Mouse (Mus musculus) large intestine, adult 2 months (tissue): ENCODE data around the gene Cxcl13. TPM values are rescaled to one million over a fixed set of nuclear protein-coding genes. Genes with fewer than 3 reads are reported as not detected.
"Not testable (repeated sequence)": the region's sequence is repeated elsewhere in the genome, so short reads cannot be mapped to it uniquely, and the experiment has no call there.

Source experiments
- DNase-seq: peaks from one replicate; pipeline ENCODE4 v3.0.0-alpha.2; 2012; ENCODE audit warnings: low read depth, low spot score
- WGBS: fragments of 180-500 bp; shearing (Covaris S2); methylation state at CpG from one replicate; pipeline ENCODE4 v1.1.7; 2018; 5-methylcytosine and 5-hydroxymethylcytosine counted together
- polyA plus RNA-seq: library from polyadenylated mRNA; depleted of rRNA; stranded (reverse); fragments of >200 nt; gene quantifications from 2 replicates; pipeline ENCODE4 v1.2.3, GENCODE M21; 2012; rRNA removed

The Cxcl13 gene
- polyA plus RNA-seq, result 3.9 and 7.1 TPM in 2 replicates

DNA sequence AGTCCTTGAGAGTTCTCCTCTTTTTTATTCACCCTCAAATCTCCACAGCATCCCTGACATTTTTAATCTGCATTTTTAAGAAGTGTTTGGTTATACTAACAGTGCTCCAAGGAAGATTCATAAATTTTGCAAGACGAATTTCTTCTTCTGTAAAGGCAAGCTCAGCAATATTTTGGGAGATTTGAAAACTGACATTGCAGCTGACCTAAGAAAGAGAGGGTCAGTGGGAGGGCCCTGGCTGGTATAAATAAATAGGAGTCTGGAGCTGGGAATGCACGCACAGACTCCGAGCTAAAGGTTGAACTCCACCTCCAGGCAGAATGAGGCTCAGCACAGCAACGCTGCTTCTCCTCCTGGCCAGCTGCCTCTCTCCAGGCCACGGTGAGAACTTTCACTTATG, at the start of gene Cxcl13:
Gene Cxcl13, plus strand, starts transcription at position 301 of the 400 bp plus-strand sequence.
- 21% methylated on average over 5 of the region's 5 CpGs for WGBS
- DNase-seq, result no peak

DNA sequence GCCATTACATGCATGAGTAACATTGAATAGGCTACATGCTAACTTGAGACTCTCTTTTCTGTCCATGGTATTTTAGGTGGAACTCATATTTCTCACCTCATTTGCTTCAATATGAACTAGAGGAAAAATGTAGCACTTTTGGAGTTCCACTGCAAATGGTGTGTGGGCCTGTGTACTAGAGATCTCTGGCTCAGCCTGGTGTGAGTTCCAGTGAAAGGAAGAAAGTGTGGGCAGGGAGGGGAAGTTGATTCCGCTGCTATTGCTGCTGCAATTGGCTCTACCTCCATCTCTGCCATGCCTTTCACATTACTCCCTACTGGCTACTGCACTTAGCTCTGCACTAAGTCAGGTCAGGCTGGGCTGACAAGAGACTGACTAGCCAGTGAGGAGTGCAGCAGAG, 45.7 kb upstream of the Cxcl13 start:
- 81% methylated on average over 1 of the region's 1 CpGs for WGBS
- no peak for DNase-seq

DNA sequence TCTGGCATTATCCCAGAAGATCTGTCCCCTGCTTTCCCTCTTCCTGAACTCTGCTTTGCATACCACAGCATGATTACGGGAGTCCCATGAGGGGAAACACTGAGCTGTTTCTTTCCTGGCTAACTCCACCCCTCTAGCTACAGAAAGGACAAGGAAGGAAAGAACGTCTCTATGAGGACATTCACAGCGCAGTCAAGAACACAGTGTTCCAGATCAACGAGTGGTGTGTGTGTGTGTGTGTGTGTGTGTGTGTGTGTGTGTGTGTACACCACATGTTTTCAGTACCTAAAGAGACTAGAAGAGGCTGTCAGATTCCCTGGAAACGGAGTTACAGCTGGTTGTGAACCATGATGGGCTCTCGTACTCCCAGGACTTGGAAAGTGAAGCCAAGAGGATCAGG, 38.3 kb upstream of the Cxcl13 start:
- DNase-seq, result no peak
- WGBS, result 70% methylated on average over 6 of the region's 6 CpGs

DNA sequence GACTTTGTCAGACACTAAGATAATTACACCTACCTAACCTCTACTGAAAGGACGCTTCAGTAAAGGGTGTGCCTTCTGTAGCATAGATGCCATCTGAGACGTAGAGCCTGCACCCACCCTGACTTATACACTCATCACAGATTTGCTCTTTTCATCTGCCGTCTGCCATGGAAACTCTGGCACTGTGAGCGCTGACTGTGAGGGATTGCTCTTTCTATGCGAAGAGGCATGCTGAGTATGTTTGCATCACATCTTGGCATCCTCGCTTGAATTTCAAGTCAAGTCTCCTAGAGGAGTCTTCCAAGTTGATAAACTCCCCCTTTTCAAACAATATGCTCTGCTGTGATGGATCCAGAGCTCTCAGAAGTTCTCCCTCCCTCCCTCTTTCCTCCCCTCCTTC, 32.7 kb upstream of the Cxcl13 start:
- WGBS, result 74% methylated on average over 6 of the region's 6 CpGs
- no peak for DNase-seq

DNA sequence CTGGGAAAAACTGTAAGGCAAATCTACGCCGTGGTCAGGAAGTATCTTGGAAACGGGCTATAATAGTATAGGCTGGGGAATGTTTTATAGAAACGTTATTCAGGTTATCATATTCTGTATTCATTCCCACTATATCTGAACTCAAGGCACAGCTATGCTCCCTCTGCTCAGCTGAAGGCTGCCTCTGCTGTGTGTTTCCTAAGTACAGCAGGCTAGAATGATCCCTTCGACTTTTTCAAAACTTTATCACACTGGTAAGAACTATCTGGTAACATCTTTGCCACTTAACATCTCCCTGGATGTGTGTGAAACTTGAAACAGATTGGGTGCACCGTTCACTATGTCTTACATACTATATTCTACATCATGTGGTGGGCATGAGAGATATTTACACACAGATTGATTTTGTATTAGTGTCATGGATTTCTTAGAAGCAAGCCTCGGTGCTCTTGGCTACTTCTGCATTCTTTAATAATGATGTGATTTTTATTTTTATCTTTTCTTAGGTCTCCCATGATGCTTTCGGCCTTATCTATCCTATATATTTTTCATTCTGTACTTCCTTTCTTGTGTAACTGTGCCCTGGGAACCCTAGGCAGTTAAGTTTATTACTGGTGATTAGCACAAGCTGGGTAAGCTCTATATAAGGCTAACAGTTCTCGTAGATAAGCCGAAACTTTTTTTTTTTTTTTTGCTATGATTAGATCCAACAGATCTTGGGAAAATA, 31.4 kb upstream of the Cxcl13 start:
- WGBS, result 69% methylated on average over 10 of the region's 10 CpGs
- DNase-seq, result no peak

DNA sequence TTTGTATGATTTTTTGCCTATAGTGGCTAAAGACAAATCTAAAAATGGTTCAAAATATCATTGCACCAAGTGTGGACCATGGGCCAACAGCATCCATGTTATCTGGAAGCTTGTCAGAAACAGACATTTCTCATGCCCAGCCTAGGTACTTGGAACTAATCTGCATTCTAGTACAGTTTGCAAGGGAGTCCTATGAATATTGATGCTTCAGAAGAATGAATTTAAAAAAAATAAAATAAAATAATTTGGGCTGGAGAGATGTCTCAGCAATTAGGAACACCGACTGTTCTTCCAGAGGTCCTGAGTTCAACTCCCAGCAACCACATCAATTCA, 30.9 kb upstream of the Cxcl13 start:
- no peak for DNase-seq
- WGBS, result 90% methylated on average over 1 of the region's 1 CpGs

DNA sequence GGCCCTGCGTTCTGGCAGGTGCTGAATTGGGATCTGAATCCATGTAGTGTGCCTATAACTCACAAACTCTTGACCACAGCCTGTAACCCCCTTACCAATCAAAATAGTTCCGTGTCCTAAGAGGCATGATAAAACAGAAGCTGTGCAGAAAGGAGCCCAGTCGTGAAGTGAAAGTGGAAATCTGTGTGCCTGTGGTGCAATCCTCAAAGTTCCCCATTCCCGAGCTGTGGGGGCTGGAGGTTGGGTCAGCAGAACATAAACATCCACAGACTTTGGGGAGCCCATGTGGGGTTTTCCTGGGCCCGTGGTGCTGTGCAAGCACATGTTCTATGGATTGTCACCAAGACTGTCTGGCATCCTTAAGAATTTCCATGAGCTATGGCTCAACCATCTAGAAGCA, 21.7 kb upstream of the Cxcl13 start:
- WGBS, result 76% methylated on average over 5 of the region's 5 CpGs
- no peak for DNase-seq

DNA sequence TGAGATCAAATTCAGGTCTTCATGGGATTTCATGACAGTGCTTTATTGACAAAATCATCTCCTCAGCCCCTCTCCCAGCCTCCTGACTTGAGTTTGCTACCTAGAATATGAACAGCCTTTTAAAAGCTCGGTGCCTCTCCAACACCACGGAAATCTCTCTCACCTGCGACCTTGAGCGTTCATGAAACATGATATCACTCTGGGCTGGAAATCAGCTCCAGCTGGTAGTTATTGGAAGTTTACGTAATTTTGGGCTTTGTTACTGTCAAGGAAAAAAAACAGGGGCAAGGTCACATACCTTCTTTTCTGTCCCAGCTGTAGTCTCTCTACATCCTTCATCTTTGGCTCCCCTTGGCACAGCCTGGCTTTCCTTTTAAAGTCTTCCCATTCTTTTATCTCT, 20.7 kb upstream of the Cxcl13 start:
- WGBS, result 60% methylated on average over 5 of the region's 5 CpGs
- DNase-seq, result no peak

DNA sequence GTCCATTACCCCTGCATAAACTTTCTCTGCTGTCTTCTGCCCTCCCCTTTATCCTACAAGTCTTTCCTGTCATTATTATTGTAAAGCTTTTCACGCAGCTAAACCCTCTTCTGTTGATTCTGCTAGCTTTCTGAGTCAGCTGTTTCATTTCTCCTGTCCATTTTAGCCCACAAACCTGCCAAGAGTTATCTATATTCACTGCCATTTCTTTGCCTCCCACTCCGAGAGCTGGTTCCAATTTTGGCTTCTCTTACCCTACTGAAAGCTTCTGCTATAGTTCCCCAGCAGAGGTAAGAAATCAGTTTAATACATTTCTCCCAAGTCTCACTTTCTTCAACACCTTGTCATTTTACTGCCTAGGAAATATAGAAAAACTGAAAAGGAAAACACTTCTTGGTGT, 19.6 kb upstream of the Cxcl13 start:
- DNase-seq, result no peak
- WGBS, result 45% methylated on average over 2 of the region's 2 CpGs

DNA sequence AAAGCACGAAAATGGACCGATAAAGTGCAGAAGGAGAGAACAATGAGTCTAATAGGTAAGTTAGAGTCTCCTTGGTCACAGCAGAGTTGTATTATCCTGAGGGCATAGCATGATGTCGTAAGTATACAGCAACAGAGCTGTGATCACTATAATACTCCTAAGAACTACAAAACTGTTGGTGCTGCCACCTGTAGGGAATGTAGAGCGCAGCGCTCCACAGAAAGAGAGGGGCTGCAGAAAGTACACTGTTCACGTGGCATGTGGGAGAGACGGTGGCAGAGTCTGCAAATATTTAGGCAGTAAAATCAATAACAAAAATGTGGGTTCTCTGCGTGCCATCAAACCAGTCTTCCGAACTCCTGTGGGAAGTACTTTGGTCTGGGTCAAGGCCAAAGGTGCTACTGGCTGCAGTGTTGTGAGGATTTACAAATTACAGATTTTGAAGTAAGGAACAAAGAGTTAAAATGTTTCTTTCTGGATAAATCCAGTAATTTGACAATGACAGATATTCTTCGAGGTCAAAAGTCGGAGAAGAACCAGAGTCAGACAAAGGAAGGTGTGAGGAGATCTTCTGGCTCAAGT, 18.6 kb upstream of the Cxcl13 start:
- WGBS, result 60% methylated on average over 11 of the region's 11 CpGs
- DNase-seq, result no peak

DNA sequence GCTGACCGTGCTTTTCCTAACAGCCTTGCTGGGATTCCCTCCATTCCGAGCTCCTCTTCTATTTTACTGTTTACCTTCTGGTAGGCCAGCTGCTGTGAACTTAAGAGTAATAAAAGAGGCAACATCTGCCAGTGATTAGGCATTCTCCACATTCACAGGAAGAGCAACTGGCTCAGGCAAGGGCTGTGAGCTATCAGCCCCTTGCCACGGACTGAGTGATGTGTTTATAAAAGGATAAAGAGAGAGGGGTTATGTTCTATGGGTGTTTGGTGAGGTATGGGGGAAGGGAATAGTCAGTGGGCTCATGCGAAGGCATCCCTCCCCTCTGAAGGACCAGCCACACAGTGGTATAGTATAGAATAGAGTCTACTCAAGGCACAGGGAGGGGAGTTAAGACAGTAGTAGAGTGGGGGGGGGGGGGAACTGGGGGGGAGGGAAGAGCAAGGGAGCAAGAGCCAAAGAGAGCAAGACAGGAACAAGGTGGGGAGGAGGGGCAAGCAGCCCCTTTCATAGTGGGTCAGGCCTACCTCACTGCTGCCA, 16.0 kb upstream of the Cxcl13 start:
- WGBS, result 24% methylated on average over 4 of the region's 4 CpGs
- no peak for DNase-seq

DNA sequence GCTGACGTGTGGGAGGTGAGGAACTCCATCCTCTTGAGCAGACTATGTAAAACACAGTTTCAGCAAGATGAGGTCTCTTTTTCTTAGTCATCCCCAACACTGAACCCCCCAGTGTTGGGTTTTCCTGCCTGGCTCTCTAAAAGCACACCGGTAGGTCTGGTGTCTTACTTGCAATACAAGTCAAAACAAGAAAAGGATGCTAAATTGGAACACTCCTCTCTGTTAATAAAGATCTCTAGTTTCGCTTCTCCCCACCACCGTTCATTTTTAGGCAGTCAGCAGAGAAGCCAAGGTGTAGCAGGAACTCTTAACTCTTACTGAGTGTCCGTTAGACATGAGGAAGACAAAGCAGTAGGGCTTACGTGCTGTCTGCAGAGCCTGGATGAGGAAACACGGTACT, 15.2 kb upstream of the Cxcl13 start:
- 87% methylated on average over 7 of the region's 7 CpGs for WGBS
- no peak for DNase-seq

DNA sequence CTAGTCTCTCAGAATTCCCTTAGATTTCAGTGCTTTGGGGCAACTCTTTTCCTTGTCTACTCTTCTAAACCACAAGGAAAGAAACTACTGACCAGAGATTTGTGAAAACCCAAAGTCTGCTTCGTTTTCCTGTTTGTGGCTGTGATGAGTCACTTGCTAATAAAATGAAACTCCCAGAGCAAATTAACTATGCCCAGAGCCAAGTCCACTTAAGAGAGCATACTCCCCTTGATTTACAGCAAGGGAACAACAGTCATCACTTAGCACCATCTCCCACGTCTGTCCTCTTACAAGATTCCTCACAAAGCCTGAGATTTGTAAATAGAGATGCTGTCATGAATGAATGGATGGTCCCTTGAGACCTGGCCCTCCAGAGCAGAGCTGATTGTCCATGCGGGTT, 11.6 kb upstream of the Cxcl13 start:
- DNase-seq, result no peak
- WGBS, result 21% methylated on average over 3 of the region's 3 CpGs

DNA sequence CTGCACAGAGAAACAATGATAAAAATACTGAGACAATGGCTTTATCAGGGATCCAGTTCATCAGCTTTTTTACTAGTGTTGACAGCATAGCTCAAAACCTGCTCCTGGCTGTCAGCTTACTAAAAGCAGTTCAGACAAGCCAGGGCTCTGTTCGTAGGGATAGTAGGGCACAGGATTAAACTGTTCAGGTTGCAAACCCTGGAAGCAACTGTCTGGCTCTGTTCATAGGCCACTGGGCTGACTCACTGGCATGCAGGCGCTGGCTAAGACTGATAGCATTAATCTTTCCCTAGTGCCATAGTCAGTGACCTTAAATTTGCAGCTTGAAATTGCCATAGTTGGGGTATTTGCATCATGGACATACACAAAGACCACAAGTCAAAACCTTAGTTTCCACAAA, 10.4 kb upstream of the Cxcl13 start:
- DNase-seq, result no peak
- 71% methylated on average over 2 of the region's 2 CpGs for WGBS

DNA sequence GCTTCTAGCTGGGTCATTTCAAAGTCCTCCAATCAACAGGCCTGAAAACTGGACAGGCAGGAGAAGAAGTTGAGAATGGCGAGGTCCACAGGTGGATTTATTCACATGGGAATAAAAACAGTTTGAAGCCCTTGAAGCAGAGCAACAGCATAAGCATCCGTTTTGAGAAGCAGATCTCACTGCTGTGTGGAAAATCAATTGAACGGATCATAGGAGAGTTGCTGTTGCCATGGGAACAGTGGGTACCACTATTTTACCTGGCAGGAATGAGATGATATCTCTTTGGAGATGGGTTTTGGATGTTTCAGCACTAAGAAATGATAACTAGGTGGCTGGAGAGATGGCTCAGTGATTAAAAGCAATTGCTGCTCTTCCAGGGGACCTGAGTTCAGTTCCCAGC, 8.1 kb upstream of the Cxcl13 start:
- no peak for DNase-seq
- 81% methylated on average over 3 of the region's 3 CpGs for WGBS

DNA sequence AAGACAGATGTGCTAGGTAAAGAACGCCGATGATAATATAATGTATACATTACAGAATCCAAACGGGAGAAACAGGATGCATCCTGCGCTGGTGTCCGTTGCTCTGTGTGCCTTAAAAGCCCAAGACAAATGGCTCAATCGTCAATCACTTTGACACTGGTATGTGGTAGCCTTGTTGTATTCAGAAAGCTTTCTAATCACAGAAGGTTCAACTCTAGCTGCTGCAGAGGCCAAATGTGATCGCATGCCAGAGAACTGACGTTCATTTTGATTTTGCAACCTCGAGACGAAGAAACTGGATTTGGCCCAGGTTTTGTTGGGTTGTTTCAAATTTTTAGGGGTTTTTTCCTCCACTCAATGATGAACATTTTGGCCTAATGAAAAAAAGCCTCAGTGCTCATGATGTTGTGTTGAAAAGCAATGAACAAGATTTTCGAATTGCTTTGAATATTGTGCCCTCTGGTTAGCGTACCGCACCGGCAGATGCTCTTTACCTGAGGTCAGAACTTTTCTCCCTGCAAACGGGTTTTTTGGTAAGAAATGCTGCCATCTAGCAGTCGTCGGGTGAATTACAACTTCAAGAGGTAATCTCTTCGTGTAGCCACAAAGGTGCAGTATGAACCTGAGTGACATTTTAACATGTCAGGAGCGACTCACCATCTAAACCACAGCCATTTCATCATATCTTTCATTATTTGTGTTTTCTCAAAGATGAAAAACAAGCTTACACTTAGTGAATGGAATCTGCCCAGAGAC, 6.6 kb upstream of the Cxcl13 start:
- peak; percentile 44 for DNase-seq
- 23% methylated on average over 19 of the region's 19 CpGs for WGBS

DNA sequence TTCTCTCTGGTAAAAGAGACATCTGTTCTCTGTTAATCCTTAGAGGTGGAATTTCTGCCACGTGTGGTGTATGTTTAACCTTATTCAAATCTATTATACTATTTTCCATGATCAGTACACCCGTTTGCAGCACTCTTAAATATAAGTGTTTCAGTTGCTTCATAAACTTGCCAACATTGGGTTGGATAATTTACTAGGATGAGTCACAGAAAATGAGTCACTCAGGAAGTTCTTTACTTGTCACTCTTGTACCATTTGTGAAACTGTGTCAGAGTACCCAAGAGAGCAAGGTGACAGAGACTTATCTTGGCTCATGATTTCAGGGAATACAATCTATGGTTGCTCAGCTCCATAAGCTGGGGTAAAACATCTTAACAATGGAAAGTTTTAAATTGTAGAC, 8.2 kb downstream of the Cxcl13 start:
- WGBS, result 9% methylated on average over 2 of the region's 2 CpGs
- no peak for DNase-seq

DNA sequence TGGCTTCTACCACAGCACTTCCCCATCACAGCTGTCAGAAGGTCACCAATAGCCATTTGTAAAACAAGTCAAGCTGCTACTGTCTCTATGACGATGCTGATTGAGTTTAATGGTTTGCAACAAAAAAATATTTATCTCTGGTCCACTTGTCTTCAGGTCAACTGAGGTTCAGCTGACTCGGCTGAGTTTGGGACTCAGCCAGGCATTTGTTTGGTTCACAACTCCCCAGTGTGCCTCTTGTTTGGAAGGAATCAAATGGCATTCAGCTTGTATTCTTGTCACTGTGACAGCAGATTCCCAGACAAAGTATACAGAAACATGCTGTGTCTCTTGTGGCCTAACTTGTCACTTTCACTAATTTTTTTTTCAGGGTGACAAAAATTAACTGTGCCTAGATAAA, 9.9 kb downstream of the Cxcl13 start:
- DNase-seq, result no peak
- 58% methylated on average over 2 of the region's 2 CpGs for whole genome bisulfite sequencing

DNA sequence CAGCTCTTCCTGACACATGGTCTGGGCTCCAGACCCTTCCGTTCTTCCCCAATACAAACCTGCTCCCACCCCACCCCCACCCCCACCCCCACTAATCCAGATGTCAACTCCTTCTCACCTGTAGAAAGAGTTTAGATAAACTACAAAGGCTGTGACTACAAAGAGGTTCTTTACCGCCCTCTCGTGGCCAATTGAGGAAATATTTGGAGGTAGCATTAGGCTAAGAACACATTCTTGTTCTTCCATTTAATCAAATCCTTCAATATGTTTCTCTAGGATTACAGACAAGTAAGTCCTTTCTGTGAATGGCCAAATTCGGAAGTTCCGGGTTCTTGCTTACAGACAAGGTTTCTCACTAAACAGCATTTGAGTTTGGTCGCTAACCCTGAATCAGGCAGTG, 14.1 kb downstream of the Cxcl13 start:
- WGBS, result 39% methylated on average over 6 of the region's 6 CpGs
- peak; percentile 40 for DNase-seq

DNA sequence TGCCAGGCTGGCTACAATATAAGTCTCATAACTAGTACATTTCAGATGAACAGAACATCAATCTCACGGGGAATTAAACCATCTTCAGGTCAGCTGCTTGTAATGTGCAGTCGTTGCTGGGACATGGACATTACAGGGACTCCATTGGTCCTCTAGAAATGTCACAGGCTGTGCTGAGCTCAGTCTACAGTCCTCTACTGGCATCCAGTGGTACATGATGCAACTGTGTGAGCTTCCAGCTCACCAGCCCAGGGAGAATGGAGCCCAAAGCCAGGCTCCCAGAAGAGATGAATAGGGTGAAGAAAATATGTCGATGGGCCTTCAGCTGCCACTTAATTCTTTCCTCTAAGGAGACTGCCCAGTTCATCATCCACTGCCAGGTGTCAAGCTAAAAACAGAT, 15.5 kb downstream of the Cxcl13 start:
- WGBS, result 81% methylated on average over 3 of the region's 3 CpGs
- no peak for DNase-seq

DNA sequence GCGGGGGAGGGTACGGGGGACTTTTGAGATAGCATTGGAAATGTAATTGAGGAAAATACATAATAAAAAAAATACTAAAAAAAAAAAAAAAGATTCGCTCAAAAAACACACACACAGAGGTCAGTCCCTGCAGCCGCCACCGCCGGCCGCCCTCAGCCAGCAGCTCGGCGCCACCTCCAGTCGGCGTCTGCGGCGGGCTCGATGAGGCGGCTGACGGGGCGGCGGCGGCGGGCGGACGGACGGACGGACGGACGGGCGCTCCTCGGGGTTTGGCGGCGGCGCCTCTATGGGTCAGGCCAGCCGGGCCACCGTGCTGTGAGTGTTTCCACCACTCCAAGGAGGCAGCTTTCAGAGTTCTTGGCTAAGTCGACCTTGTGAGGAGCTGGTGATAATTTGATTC, 17.1 kb downstream of the Cxcl13 start:
- 50% methylated on average over 34 of the region's 34 CpGs for WGBS
- DNase-seq, result not testable (repeated sequence)
